Mouse (Mus musculus): ENCODE data around the gene Timp4.

The Timp4 gene

DNA sequence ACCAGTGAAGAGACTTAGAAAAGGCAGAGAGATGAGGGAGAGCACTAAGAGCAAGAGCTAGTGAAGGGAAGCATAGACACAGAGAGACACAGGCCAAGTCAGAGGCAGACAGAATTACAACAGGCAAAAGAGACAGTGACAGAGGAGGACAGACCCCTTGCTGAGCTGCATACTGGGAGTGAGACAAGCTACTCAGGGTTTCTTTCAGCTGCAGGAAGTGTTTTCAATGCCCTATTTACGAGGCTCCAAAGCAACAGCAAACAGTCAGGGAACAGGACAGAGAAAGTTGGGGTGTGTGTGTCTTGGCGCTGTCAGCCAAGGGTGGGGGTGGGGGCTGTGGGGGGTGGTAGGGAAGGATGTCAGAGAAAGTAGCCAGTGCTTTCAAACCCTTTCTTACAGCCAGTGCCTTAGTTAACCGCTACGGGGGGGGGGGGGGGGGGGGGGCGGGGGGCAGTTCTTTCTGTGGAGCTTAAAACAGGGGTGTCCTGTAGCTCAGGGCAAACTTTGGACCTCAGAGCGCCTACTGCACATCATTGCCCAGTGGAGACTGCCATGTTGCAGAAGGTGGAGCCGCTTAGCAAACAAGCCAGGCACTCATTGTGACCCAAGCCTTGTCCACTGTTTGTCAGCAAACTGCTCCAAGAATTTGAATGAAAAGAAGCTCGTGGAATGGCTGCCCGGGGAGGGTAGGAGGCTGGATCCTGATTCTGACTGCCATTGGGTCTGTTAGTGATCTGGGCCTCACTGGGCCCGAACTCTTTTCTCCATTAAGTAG, at the start of gene Timp4:
Gene Timp4 (minus strand): TSS at position 107 of the 775 bp plus-strand sequence.
- DNase-seq, result no peak

DNA sequence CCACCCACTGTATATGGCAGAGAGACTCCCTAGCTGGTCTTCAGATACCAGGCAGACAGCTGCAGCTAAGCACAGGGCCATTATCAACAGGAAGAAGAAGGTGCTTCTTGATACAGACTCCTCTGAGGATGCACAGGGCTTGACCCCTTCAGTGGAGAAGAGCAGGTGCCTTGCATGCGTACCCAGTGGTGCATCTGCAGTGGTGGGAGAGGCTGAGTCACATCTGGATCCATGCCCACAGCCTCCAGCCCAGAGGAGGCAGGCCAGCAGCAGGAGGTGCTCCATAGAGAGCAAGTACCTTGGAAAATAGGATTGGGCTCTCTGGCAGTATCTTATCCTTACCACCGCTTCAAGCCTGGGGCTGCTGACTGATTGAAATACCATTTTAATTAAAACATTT, 41.9 kb upstream of the Timp4 start:
- DNase-seq, result no peak

DNA sequence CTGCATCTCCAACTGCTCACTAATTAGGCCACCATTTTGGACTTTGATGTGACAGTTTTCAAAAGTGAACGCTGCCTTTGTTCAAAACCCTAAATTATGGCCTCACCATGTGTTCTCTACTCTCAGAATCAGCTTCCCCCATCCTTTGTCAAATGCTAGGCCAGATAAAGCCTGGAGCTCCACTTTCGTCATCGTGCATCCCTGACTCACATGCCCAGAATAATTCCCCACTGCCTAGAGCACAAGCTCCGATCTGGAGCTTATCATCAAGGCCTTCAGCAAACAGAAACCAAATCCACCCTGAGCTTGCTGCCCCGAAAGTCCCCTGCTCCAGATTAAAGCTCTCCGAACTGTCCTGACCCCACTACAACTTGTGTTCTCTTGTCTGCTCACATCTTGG, 40.6 kb upstream of the Timp4 start:
- DNase-seq, result no peak

DNA sequence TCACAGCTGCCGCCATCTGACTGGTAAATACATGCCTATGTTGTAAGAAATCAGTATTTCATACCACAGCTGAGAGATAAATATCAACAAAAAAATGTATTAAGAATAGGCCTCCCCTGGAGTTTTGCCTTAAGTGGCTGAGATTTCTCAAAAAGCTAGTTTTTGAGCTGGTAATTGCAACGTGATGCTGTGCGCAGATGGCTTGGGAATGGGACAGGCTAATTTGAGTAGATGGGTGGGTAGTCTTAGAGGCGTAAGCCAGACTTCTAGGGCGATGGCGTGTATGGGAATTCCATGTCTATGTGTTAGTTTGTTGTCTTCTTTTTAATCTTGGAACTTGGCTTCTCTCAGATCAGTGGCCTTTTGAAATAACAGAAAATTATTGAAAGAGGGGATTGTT, 39.8 kb upstream of the Timp4 start:
- DNase-seq, result no peak

DNA sequence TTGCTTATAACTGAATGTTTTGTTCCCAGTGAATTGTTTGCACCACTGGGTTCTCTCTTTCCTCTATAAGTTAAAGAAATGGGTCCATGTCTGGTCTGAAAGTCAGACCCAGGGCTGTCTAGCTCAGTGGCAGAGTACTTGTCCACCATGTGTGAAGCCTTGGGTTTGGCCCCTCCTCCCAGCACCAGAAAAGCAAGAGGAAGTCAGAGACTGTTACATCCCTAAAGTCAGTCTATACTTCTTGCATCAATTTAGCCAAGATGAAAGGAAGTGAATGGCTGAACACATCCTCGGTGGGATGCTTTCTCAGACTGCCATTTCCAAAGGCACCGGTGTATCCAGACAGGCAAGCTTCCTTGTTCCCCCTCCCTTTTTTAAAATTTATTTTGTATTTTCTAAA, 39.1 kb upstream of the Timp4 start:
- DNase-seq, result no peak

DNA sequence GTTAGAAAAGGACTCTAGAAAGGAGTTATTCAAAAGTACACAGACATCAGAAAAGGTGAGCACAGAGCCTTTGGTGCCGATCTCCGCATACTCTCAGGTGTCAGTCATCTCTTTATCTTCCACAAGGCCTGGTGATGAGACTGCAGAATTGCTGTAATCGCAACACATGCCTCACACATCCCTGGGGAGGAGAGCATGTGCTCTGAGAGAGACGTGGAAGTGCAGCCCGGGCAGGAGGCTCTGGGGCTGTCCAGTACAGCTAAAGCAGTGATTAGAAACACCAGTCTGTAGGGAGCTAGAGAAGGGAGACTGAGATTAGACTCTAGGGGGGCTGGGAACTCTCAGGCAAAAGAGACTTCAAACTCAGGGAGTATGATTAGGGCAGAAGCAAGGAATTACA, 38.6 kb upstream of the Timp4 start:
- no peak for DNase-seq

DNA sequence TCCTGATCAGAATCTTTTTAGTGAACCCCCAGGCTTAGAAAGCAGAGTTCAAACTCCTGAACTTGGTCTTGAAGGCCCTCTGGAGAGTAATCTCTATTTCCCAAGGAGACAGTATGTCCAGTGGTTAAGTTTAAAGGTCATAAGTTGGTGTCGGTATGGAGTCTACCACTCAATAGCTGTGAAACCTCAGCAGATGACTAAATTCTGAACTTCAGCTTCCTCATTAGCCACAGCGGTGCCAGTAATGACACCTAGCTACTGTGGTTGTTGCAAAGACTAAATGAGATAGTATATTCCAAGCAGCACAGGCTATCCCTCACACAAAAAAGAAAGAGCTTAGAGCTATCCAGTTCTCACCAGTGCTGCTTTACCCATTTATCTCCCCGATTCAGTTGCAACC, 36.2 kb upstream of the Timp4 start:
- no peak for DNase-seq

DNA sequence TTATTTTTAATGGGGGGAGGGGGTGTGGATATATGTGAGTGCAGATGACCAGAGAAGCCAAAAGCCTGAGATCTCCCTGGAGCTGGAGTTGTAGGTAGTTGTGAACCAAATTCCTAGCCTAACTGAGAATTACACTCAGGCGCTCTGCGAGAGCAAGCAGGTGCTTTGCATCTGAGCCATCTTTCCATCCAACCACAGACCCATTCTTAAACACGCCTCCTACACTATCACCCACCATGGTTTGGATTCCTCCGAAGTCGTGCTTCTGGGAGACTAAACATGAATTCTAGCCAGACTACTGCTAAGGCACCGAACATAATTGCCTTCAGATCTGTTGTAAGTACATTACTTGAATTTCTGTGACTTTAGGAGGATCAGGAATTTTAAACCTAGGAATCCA, 34.4 kb upstream of the Timp4 start:
- DNase-seq, result no peak

DNA sequence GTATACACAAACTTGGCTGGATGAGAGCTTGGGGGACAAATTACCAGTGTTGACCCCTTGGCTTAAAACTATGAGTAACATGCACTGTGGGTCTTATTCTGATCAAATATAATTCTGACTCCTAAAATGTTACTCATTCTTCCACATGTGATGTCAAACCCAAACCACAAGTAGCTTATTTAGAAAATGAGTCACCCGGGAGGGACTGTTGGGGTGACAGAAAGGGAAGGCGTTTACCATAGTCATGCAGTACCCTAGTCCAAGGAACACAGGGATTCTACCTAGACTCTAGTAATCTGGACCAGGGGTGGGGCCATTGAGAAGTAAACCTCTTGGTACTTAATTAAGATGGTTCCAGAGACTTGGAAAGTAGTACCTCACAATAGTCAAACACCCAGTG, 32.1 kb upstream of the Timp4 start:
- DNase-seq, result no peak

DNA sequence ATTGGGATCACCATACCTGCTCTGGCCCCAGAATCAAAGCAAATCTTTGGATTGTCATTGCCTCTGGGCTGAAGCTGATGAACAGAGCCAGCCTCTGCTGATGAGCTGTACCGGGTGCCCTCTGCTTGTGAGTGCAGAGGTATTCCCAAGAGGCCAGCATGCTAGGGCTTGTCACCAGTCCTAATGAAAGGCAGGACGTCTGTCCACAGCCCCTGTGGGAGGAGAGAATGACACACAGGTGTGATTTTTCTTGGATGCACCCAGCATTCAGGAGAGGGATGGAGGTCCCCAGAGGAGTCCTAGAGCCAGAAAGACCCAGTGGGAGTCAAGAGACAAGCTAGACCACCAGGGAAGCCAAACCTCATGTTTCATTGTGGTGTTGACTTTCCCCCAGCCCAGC, 27.6 kb upstream of the Timp4 start:
- DNase-seq, result no peak

DNA sequence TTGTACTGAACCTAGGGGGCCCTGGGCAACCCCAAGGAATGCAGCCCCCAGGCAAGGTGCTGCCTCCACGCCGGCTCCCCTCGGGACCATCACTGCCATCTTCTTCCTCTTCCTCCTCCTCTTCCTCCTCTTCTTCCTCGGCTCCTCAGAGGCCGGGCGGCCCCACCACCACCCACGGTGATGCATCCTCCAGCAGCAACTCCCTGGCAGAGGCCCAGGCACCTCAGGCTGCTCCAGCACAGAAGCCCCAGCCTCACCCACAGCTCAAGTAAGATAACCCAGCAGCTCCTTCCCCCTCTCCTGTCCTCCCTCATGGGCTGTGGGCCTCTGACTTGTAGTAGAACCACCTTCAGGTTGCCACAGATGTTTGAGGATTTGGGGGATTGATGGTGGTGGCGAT, 26.1 kb upstream of the Timp4 start:
- no peak for DNase-seq

DNA sequence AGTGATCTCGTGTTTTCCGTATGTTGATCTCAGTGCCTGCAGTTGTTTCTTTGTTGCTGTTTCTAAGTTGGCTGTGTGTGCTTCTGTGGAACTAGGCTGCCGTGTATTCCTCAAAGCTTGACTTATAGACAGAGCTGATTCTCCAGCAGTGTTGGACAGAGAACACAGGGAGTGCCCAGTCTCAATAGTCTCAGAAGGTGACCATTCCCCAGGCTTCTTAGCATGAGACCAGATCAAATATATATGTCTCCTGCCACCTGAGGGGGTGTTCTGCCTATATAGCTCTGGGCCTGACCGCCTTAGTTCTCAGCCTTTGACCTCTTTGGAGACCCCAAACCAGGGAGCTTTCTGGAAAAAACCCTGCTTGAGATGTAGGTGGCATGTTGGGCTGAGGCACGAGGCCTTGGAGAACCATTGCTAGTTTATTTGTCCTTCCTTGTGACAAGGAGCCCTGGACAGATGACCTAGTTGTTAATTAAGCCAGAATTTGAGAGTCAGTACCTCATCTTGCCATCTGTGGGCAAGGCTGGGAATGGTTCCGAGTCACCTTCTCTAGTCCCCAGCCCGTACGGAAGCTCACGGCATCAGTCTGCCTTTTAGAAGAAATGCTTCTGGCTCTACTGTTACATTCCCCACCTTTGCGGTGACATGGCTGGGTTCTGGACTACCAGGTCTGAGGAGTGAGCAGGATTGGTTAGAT, 23.3 kb upstream of the Timp4 start:
- DNase-seq, result no peak

DNA sequence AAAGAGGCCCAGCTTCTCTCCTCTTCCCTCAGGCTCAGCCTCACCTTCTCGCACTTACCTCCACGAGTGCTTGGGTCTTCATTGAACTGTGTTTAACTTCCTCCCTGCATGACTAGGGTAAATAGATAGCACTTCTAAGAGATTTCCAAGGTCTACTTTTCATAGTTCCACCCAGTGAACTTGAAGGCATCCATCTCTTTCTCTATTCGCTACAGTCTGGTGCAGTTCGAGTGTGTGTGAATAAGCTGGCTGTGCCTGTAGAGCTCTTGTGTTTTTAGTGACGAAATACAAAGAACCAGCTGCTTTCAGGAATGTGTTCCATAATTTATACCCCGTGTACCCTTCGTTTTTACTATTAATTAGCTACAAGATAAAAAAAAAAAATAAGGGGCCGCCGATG, 22.7 kb upstream of the Timp4 start:
- DNase-seq, result no peak

DNA sequence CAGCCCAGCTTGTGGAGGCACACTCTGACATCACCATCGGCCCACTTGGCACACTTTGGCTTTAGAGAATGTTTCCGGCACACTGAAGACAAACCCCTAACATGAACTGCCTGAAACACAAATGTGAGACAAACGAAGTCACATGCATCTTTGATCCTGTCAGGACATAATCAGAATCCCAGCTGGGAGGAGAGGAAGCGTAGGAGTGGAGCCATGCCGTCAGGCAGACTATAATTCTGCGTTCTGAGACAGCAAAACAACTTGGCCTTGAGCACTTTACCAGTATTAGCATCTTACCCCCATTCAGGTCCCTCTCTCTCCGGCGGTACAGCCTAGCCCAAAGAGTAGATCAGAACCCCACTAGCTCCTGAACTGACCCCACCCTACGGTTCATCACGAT, 21.3 kb upstream of the Timp4 start:
- no peak for DNase-seq

DNA sequence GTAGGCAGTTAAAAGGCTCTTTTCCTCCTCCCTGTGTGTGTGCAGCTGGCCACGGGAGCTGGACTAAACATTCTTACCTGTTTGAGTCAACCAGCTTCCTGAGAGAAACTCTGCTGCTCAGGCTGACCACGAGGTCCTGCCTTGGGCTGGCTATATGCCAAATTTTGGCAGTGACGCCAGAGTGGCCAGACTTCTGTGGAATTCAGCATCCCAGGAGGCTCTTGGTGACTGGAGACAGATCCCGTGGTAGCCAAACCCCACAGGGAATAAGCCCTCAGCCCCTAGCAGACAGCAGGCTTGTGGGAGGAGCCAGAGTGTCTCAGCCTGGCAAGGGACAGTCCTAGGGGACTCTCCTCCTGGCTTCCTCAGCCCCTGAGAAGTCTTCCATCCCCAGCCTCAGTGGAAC, 19.9 kb upstream of the Timp4 start:
- DNase-seq, result no peak

DNA sequence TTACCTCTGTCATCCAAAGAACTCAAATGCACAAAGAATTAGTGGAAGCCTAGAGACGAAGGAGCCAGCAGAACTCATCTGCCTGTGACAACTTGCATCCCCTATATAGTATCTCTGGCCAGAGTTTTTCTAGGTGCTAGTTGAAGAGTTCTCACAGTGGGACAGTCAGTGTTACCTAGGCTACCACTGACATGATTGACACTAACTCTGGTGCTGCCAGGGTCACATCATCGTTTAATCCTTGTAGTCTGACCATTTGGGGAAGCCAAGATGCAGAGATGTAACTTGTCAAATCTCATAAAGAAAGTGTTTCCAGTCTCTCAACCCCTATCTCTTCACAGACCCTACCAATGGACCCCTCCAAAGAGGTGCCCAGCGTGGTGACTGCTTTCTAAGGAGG, 19.3 kb upstream of the Timp4 start:
- no peak for DNase-seq

DNA sequence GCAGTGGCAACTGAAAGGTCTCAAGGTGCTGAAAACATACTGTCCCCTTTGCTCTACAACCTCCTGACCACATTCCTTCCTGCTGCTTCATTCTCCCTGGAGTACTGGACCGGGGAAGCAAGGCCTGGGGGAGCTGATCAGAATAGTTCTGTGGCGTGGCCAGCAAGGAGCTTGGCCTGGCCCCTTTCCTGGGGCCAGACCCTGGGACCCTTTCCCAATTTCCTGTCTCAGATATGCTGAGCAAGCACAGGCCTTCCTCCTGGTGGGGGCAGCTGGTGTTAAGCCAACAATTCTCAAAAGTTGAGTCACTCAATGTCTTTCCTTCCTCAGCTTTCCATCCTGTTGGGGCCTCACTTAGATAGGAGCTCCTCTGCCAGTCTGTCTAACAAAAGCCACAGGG, 18.1 kb upstream of the Timp4 start:
- no peak for DNase-seq

DNA sequence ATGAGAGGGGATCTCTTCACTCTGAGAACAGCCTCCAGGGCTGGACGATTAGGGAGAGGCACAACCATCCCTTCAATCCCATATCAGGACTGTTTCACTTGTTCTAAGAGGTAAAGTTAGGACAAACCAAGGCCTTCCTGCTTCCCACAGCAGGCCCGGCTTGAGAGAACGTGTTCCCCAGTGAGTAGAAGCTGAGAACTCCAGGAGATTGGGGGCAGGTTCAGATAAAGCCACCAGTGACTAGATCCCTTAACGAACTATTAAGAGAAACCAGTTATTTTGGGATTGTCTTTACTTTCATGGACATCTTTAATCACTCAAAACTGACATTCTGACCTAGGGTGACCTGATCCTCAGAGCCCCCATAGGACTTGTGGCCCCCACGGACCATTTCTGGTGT, 17.6 kb upstream of the Timp4 start:
- no peak for DNase-seq

DNA sequence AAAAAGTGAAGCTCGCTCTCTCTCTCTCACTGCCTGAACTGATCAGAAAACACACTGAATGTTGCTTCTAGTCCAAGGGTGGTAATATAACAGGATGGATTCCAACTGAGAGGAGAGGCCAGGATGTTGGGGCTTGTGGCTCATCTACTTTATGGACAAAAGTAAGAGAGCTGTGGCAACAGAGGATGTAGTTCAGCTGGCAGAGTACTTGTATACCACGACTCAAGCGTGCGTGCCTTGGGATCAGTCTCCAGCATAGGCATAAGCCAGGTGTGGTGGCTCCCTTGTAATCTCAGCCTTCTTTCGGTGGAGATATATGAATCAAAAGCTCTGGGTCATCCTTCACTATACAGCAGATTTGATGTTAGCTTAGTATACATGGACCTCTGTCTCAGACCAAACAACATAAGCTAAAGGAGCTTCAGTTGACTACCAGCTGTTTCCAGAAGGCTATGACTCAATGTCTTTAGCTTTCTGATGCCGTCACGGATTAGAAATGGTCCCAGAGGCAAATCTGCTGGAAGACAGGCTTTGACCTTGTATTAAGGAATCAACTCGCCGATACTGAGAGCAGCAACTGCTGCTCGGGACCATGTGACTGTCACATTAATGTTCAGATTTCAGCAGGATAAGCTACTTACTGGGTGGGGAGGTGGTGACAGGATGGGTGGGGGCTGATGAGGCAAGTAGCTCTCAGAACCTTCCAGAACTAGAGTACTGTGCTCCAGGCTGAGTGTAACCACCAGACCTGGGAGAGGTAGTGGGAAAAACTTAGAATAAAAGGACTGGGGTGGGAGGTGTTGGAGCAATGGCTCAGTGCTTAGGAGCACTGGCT, 16.8 kb upstream of the Timp4 start:
- no peak for DNase-seq

DNA sequence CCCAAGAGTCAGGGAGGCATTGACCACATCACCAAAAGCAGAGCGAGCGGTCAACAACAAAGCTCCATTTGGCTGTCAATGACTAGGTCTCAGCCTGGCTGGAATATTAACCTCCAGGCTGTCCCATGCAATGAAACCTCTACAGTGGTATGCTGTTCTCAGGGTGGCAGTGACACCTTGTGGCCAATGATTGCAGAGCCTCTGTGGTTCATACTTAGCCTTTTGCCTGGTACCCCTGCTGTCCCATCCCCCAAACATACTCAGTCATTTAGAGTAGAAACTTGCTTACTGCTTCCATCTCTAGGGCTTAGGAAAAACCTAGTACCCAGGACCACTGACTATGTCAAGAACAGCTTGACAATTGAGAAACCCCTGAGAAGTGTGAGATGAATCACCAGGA, 15.9 kb upstream of the Timp4 start:
- DNase-seq, result peak; percentile 70

DNA sequence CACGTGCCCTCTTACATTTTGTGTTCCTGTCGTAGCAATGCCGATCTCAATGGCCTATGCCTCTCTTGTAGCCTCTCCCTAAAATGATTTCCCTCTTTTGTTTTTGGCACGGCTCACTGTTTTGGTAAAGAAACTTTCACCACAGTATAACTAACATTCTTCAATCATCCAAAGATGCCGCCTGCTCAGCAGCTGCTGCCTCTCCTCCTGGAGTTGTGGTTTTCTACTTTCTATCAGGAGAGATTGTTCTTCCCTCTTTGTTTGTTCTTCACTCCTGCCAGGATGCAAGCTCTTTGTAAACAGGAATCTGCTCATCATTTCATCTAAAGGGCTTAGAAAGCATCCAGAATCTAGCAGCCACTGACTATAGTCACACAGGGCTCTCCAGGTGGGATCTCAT, 14.8 kb upstream of the Timp4 start:
- no peak for DNase-seq

DNA sequence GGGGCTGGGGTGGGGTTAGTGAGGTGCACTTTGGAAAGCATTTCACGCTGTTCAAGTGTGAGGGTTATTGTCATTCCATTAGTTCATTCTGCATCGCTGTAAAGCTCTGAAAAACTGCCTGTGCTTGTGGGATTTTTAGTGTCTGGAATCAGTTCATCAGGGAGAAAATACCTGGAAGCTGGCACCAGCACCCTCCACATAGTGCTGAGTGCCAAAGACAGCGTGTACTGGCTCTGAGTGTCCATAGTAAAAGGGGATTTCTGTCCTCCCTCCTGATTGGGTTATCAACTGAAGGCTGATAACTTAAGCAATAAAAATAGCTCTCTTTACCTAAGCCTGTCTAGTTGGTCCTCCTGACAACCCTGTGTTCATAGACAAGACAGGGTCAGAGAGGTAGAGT, 8.5 kb upstream of the Timp4 start:
- no peak for DNase-seq

DNA sequence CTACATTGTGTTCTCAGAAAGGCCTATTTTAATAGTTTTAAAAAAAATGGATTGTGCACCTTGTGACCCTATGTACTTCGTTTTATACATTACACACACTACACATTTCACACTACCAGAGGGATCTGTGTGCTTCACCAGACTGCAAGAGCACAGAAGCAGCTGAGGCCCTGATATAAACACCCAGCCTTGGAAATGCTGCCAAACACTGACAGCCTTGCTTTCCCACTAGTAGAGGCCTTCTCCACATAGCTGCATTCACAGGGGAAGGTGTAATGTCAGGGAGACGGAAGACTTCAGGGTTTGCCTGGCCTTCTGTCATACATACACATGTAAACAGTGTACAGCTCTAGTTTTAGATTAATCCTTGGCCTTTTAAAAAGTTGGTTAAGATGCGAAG, 3.2 kb upstream of the Timp4 start:
- DNase-seq, result no peak

DNA sequence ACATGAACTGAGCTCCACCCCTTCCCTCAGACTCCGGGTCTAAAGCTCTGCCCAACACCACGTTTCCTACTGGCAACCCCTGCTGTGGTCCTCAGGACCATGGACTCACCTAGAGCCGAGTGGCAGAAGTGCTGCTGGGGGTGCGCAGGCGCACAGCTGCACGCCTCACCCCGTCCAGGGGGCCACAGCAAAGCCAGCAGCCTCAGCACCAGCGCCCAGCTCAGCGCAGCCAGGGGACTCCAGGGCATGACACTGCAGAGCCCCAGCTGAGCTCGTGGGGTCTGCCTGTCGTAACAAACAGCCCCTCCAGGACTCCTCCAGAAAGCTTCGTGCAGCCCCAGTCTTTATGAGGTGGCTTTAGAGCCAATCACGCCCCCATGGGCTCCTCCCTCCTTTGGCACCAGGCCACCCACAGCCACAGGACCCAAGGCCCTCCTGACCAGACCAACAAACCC, 447 bp downstream of the Timp4 start:
- peak; percentile 55 for DNase-seq

All from right cerebral cortex, postnatal 4 days (tissue).